ENCODE assay signal across 8 mouse cellular contexts in genomic region chr12:76708956-76709794, GRCm38 (mm10). TPM values are rescaled to one million over a fixed set of nuclear protein-coding genes. Genes with fewer than 3 reads are reported as not detected.
A peak's percentile ranks its signal among the peaks of the same experiment; 100 is the strongest.
DNase-seq lines count a peak whose midpoint lies in the region; ATAC-seq and TF ChIP-seq lines count a peak whose summit lies in the region.

No protein-coding gene starts in this region.

- peak overlapping the region; percentile 86 for H3K9ac ChIP-seq in ES-E14 (ENCODE audit: insufficient read depth, low read depth, low read length, poor library complexity, severe bottlenecking)
- H3K9ac ChIP-seq in embryonic facial prominence, embryonic 13.5 days: peak overlapping the region; percentile 67
- peak overlapping the region; percentile 83 for H3K9ac ChIP-seq in heart, embryonic 11.5 days (ENCODE audit: low read depth, low read length)
- peak overlapping the region; percentile 73 for H3K9ac ChIP-seq in neural tube, embryonic 15.5 days (replicated peaks)

- peak overlapping the region; percentile 100 for H3K4me2 ChIP-seq in embryonic facial prominence, embryonic 13.5 days
- H3K4me2 ChIP-seq in heart, embryonic 11.5 days: peak overlapping the region; percentile 82
- H3K4me2 ChIP-seq in neural tube, embryonic 15.5 days: peak overlapping the region; percentile 96

- no peak for DNase-seq in ES-E14 (ENCODE audit: low read depth, low spot score)
- DNase-seq in adrenal gland, postnatal 4 days (ENCODE audit: low spot score in 2 of 2): peak; percentile 17 to 26
- DNase-seq in kidney, adult 9 months: peak; percentile 20
- peak; percentile 26 for DNase-seq in lung, adult 2 months
- no peak for DNase-seq in adipocyte (ENCODE audit: low spot score)

- H3K27me3 ChIP-seq in embryonic facial prominence, embryonic 13.5 days: peaks cover 79% of the 10 kb centered on the region
- H3K27me3 ChIP-seq in heart, embryonic 11.5 days (ENCODE audit: control insufficient read depth, insufficient read depth, low read length): peaks cover 31% of the 10 kb centered on the region
- H3K27me3 ChIP-seq in neural tube, embryonic 15.5 days (replicated peaks): peaks cover 17% of the 10 kb centered on the region

- peaks cover 0 to 3% of the 10 kb centered on the region in 2 experiments; a peak in 1 of 4 replicates for H3K4me1 ChIP-seq in ES-E14 (ENCODE audit: control insufficient read depth in 2 of 2, insufficient read depth in 2 of 2, low read length in 2 of 2, poor library complexity in 1 of 2)
- H3K4me1 ChIP-seq in embryonic facial prominence, embryonic 13.5 days: peaks cover 22% of the 10 kb centered on the region
- peaks cover 7% of the 10 kb centered on the region; the same call in 1 of the 2 replicates for H3K4me1 ChIP-seq in heart, embryonic 11.5 days (ENCODE audit: control insufficient read depth, insufficient read depth, low read length)
- peaks cover 3% of the 10 kb centered on the region for H3K4me1 ChIP-seq in lung, adult 2 months (ENCODE audit: control insufficient read depth, insufficient read depth, low read length)
- peaks cover 42% of the 10 kb centered on the region for H3K4me1 ChIP-seq in neural tube, embryonic 15.5 days

- H3K9me3 ChIP-seq in ES-E14 (ENCODE audit: control insufficient read depth, insufficient read depth, low read depth, low read length): no peaks in the 10 kb centered on the region
- no peaks in the 10 kb centered on the region for H3K9me3 ChIP-seq in embryonic facial prominence, embryonic 13.5 days
- H3K9me3 ChIP-seq in heart, embryonic 11.5 days (replicated peaks; ENCODE audit: control insufficient read depth, low read length): no peaks in the 10 kb centered on the region
- H3K9me3 ChIP-seq in neural tube, embryonic 15.5 days (replicated peaks): no peaks in the 10 kb centered on the region

- in situ Hi-C loops in ES-E14 (cut with MboI; ENCODE audit: low sequenced_read_pairs in 2 of 2, unreplicated experiment in 2 of 2): no loop called here

- no peak overlapping the region for H3K27ac ChIP-seq in ES-E14 (ENCODE audit: insufficient read depth, low read depth, low read length, poor library complexity, severe bottlenecking)
- no peak overlapping the region for H3K27ac ChIP-seq in embryonic facial prominence, embryonic 13.5 days
- H3K27ac ChIP-seq in heart, embryonic 11.5 days (ENCODE audit: low read depth, low read length): peak overlapping the region; percentile 84
- peak overlapping the region; percentile 81 for H3K27ac ChIP-seq in neural tube, embryonic 15.5 days (replicated peaks)

- peak overlapping the region; percentile 74 to 93 for H3K4me3 ChIP-seq in ES-E14 (ENCODE audit: insufficient read depth in 1 of 2, low read depth in 1 of 2, low read length in 2 of 2, poor library complexity in 1 of 2, severe bottlenecking in 1 of 2)
- peak overlapping the region; percentile 62 for H3K4me3 ChIP-seq in embryonic facial prominence, embryonic 13.5 days
- H3K4me3 ChIP-seq in heart, embryonic 11.5 days (ENCODE audit: low read depth, low read length): peak overlapping the region; percentile 69
- peak overlapping the region; percentile 48 for H3K4me3 ChIP-seq in lung, adult 2 months (replicated peaks; ENCODE audit: extremely low read depth, low read depth, low read length)
- H3K4me3 ChIP-seq in neural tube, embryonic 15.5 days (replicated peaks): peak overlapping the region; percentile 73

- TF ChIP-seq CTCF in lung, adult 2 months (IDR thresholded peaks at IDR 0.05; ENCODE audit: insufficient read depth, low read length): no peak

- TF ChIP-seq POLR2A in lung, adult 2 months (IDR thresholded peaks at IDR 0.05; ENCODE audit: borderline replicate concordance, extremely low read depth, low read depth, low read length): no peak

- WGBS in embryonic facial prominence, embryonic 13.5 days: 5% methylated on average over 31 of the region's 34 CpGs
- 4% methylated on average over 31 of the region's 34 CpGs for WGBS in heart, embryonic 11.5 days (ENCODE audit: insufficient replicate concordance)
- WGBS in lung, adult 2 months: 10% methylated on average over 34 of the region's 34 CpGs
- 3% methylated on average over 34 of the region's 34 CpGs for WGBS in neural tube, embryonic 15.5 days

- no peaks in the 10 kb centered on the region for H3K36me3 ChIP-seq in ES-E14 (ENCODE audit: control insufficient read depth, insufficient read depth, low read length, poor library complexity, severe bottlenecking)
- H3K36me3 ChIP-seq in embryonic facial prominence, embryonic 13.5 days: no peaks in the 10 kb centered on the region
- no peaks in the 10 kb centered on the region for H3K36me3 ChIP-seq in heart, embryonic 11.5 days (ENCODE audit: control insufficient read depth, insufficient read depth, low read length)
- H3K36me3 ChIP-seq in neural tube, embryonic 15.5 days: no peaks in the 10 kb centered on the region

- 0 out of 2 replicates have a peak, but pooled peaks have one; percentile 8 for ATAC-seq in embryonic facial prominence, embryonic 13.5 days (ENCODE audit: insufficient number of reproducible peaks, insufficient read depth, low FRiP score, low TSS enrichment, low read depth)
- peak; percentile 33; the same call in 1 of the 2 replicates for ATAC-seq in heart, embryonic 11.5 days (replicated peaks; ENCODE audit: insufficient number of reproducible peaks, low FRiP score, low TSS enrichment)
- ATAC-seq in neural tube, embryonic 15.5 days (ENCODE audit: low FRiP score): peak; percentile 40

TF ChIP-seq in ES-E14, 5 proteins besides CTCF, POLR2A, EP300 and RAD21:
- TF ChIP-seq MAFK (IDR thresholded peaks at IDR 0.05; ENCODE audit: insufficient read depth, low read depth, low read length): no peak
- no peak for TF ChIP-seq ZNF384 (IDR thresholded peaks at IDR 0.05; ENCODE audit: low read depth, low read length)

RNA-seq across cellular contexts. Expression of gene Sptb, which starts 1.2 kb away (rescaled TPM):
- 3.6 and 4.2 TPM in 2 replicates for total RNA-seq in ES-E14 (2012; rRNA removed)
- 10 to 100 TPM; 72.0 to 85.6 TPM for total RNA-seq in adrenal gland, postnatal 4 days (2021)
- polyA plus RNA-seq in embryonic facial prominence, embryonic 13.5 days (2015; fragmentation: Nextera tagmentation; extraction: Ambion mirVana): 0.35 and 1.2 TPM in 2 replicates
- polyA plus RNA-seq in heart, embryonic 11.5 days (2014; fragmentation: Nextera tagmentation; extraction: Ambion mirVana): 15.7 and 17.0 TPM in 2 replicates
- polyA plus RNA-seq in lung, adult 2 months (2012; rRNA removed): 1.1 and 3.3 TPM in 2 replicates
- polyA plus RNA-seq in neural tube, embryonic 15.5 days (2015; fragmentation: Nextera tagmentation; extraction: Ambion mirVana): 6.6 and 7.3 TPM in 2 replicates

RNA-seq across cellular contexts. Expression of gene Churc1, which starts 56.2 kb away (rescaled TPM):
- total RNA-seq in ES-E14 (2012; rRNA removed): 69.5 and 74.4 TPM in 2 replicates
- total RNA-seq in adrenal gland, postnatal 4 days (2021): 10 to 100 TPM; 82.3 to 84.2 TPM
- 90.1 and 96.4 TPM in 2 replicates for polyA plus RNA-seq in embryonic facial prominence, embryonic 13.5 days (2015; fragmentation: Nextera tagmentation; extraction: Ambion mirVana)
- polyA plus RNA-seq in heart, embryonic 11.5 days (2014; fragmentation: Nextera tagmentation; extraction: Ambion mirVana): 146 and 148 TPM in 2 replicates
- 27.6 and 41.4 TPM in 2 replicates for polyA plus RNA-seq in lung, adult 2 months (2012; rRNA removed)
- polyA plus RNA-seq in neural tube, embryonic 15.5 days (2015; fragmentation: Nextera tagmentation; extraction: Ambion mirVana): 163 and 173 TPM in 2 replicates

RNA-seq across cellular contexts. Expression of gene Fntb, which starts 56.2 kb away (rescaled TPM):
- 24.0 and 24.2 TPM in 2 replicates for total RNA-seq in ES-E14 (2012; rRNA removed)
- total RNA-seq in adrenal gland, postnatal 4 days (2021): 10 to 100 TPM; 19.4 to 22.1 TPM
- polyA plus RNA-seq in embryonic facial prominence, embryonic 13.5 days (2015; fragmentation: Nextera tagmentation; extraction: Ambion mirVana): 41.5 and 41.8 TPM in 2 replicates
- 30.7 and 34.2 TPM in 2 replicates for polyA plus RNA-seq in heart, embryonic 11.5 days (2014; fragmentation: Nextera tagmentation; extraction: Ambion mirVana)
- polyA plus RNA-seq in lung, adult 2 months (2012; rRNA removed): 21.0 and 29.0 TPM in 2 replicates
- polyA plus RNA-seq in neural tube, embryonic 15.5 days (2015; fragmentation: Nextera tagmentation; extraction: Ambion mirVana): 41.5 and 43.9 TPM in 2 replicates

Comparison
In these comparisons a context has a peak if more than half of its experiments do, and no peak if none do; other contexts are left out.
1. DNase-seq: peak in adrenal gland, postnatal 4 days (2 of 2), kidney, adult 9 months (single experiment) and lung, adult 2 months (single experiment); none in ES-E14 (single experiment) and adipocyte (single experiment).
2. H3K27ac ChIP-seq: peak in heart, embryonic 11.5 days (single experiment) and neural tube, embryonic 15.5 days (single experiment); none in ES-E14 (single experiment) and embryonic facial prominence, embryonic 13.5 days (single experiment).
3. Peak in every context shown above with its lines, with median percentiles within 50 percentile points of each other: H3K4me3 ChIP-seq, H3K9ac ChIP-seq, ATAC-seq and H3K4me2 ChIP-seq.